1 mouse cellular context compared by ENCODE assay signal in genomic region chr6:125232516-125232915, GRCm38 (mm10).
TF ChIP-seq lines count a peak whose summit lies in the region.

No protein-coding gene starts in this region.

TF ChIP-seq in MEL, 35 proteins besides CTCF, POLR2A, EP300 and RAD21 (continued from another document):
- TF ChIP-seq TAL1 (IDR thresholded peaks at IDR 0.05; ENCODE audit: low read length) = peak; percentile 65
